Mouse (Mus musculus) stomach, postnatal 0 days (tissue): ENCODE data around the gene Mylpf.

Source experiments
- CTCF ChIP-seq: IDR thresholded peaks from 2 replicates; pipeline ENCODE4 v1.5.1; 2016; ENCODE audit warnings: antibody characterized with exemption, low read depth, mild to moderate bottlenecking, moderate library complexity
- EP300 ChIP-seq: optimal IDR thresholded peaks from 2 replicates; pipeline ENCODE3; 2016; ENCODE audit warnings: antibody characterized with exemption

- TF ChIP-seq CTCF (no peak), EP300 (no peak)
Measured at GRCm38 (mm10) chr7:127184720-127185119, 24.0 kb upstream of the Mylpf start.
